Mouse (Mus musculus) cerebellum, adult 11-12 months (tissue): ENCODE data around the gene Myo1e.

ENCODE experiments used
- DNase-seq: peaks from one replicate; pipeline ENCODE4 v3.0.0; 2022

Myo1e gene

DNA sequence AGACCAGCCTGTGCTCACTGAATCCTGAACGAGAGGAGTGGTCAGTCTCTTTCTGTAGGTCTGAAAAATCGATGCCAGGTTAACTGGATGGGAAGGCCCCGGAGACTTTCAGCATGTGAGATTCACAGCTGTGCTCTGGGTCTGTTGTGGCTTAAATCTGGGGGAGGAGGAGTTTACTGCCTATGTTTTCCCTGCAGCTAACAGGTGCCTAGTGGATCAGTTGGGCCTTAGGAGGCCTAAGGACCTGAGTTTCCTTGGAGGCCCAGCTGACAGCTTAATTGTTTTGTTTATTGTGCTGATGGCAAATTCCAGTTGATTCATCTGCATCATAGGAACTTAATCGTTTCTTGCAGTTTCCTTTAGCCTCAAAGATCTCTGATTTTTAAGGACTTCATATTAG lies 16.0 kb downstream of the Myo1e start:
- no peak for DNase-seq

DNA sequence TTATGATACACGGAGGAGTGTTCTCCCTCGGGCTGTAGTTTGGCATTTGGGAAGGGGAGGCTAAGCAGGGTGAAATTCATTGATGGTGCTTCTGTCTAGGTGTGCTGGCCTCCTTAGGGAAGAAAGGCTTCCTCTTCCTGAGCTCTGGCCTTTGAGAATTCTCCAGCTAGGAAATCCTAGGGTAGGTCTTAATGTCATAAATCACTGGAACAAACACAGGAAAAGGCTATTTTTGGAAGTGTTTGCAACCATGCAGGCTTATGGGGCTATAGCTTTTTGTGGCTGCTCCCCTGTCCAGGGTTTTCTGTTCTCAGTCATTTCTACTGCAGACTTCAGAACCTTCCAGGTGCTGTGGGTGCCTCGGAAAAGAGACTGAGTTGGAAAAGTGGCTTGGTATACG lies 16.9 kb downstream of the Myo1e start:
- DNase-seq: no peak

DNA sequence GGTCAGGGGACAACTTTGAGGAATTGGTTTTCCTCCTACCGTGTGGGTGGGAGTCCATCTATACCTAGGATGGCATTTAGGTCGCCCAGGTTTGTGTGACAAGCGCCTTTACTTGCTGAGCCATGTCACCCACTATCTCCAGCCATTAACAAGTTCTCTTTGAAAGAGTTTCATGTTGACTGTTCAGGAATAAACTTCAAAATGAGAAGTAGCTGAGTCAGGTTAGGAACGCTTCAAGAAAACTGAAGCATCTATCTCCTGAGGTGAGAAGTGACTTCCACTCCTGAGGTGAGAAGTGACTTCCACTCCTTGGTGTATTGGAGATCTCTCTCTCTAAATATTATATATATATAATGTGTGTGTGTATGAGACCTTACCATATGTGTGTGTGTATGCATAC lies 19.2 kb downstream of the Myo1e start:
- no peak for DNase-seq

DNA sequence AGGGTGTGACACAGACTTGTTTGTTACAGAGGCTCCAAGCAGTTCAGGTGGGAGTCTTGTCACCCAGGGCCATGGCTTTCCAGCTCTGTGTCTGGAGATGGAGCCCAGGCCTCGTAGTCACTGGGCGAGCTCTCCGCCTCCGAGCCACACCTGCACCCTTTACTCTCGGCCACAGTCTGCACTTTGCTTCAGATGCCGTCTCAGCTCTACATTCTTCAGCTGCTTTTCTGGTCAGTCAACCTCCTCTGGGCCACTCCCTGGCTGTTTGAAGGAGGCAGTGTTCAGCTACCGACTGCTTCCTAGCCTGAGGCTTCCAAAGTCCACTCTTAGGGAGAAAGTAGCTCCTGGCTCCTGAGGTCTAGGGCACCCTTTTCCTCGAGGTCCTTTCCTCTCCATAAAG lies 22.7 kb downstream of the Myo1e start:
- no peak for DNase-seq

DNA sequence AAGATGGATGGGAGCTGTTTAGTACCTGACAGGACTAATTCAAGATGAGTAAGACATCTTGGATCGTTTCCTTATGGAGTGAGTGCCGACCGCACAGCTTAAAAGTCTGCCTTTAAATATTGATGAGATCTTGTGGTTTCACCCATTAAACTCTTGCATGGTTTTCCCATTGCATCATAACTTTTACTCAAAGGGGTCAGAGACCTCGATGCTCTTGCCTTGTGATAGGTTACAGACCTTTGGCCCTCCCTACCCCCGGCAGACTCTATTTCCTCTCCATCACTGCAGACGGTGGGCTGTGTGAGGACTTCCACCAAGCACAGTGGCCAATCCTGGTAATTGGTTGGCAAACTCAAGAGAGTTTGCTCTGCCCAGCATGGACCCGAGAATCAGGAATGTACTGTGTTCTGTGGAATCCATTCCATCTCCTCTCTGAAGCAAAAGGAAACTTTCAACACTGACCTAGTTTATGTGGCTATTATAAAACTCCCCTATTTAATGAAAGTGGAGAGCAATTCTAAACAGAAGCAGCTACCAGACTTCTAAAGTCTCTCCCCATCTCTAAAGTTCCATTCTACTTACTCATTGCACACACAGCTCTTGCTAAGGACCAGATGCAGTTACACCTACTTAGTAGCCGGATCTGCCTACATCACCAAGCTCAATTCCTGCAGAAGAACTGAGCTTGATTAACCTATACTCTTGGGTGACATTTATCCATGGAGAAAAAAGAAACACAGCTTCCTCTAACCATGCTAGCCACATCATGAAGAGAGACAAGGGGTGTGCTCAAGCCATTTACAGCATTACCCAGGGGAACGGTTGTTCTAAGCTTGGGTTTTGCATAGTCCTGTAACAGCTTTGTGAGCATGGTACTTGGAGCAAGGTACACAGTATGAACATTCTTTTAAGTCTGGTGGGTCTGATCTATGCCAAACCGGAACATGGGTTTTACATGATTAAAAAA lies 25.2 kb downstream of the Myo1e start:
- no peak for DNase-seq

DNA sequence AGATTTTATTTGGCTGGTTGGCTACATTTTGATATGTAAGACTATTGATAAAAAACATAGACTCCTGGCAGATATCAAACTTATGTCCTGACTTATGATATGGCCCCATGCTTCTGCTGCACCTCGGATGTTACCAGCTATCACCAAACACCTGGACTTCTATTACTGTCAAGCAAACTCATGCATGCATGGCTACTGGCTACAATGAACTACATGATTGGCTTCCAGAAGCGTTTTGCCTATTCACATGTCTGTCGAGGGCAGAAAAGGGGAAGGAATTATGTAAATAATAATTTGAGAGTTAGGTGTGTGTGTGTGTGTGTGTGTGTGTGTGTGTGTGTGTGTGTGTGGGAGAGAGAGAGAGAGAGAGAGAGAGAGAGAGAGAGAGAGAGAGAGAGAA lies 30.0 kb downstream of the Myo1e start:
- DNase-seq: no peak

DNA sequence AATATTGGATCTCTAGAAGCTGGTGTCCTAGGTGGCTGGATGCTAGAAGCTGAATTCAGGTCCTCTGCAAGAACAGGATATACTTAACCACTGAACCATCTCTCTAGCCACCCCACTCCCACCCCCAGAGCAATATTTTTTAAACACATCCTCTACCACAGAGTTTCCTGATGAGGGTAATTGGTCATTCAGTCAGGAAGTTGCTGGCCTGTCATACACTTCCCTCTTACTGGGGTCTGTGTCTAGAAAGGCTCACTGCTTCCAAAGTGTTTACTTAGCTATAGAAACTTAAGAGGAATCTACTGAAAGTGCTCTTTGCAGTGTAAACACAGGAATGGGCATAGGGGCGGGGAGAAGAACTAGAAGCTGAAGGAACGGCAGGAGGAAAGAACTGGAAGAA lies 30.4 kb downstream of the Myo1e start:
- DNase-seq: no peak

DNA sequence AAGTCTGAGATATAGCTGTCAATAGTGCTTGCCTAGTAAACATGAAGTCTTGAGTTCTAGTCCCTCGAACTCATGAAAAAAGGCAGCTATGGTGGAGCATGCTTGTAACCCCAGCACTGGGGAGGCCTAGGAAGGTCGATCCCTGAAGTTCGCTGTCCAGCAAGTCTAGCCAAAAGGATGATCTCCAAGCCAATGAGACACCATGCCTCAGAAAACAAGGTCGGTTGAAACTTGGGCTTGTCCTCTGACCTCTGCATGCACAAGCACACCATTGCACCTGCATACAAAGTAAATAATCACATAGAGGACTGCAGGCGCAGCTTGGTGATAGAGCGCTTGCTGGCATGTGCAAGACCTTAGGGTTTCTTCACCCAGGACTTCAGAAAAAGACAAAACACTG lies 31.2 kb downstream of the Myo1e start:
- DNase-seq: no peak

DNA sequence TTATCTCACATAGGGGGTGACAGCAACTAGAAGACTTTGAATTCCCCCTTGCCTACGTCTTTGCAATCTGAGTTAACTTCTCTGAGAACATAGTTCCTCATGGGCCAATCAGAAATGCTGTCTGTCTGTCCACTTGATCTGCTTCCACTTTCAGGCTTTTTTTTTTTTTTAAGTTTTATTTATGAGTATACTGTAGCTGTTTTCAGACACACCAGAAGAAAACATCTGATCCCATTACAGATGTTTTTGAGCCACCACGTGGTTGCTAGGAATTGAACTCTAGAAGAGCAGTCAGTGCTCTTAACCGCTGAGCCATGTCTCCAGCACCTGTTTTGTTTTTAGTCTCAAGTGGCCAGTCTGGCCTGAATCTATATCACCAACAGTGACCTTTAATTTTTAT lies 32.1 kb downstream of the Myo1e start:
- DNase-seq: no peak

DNA sequence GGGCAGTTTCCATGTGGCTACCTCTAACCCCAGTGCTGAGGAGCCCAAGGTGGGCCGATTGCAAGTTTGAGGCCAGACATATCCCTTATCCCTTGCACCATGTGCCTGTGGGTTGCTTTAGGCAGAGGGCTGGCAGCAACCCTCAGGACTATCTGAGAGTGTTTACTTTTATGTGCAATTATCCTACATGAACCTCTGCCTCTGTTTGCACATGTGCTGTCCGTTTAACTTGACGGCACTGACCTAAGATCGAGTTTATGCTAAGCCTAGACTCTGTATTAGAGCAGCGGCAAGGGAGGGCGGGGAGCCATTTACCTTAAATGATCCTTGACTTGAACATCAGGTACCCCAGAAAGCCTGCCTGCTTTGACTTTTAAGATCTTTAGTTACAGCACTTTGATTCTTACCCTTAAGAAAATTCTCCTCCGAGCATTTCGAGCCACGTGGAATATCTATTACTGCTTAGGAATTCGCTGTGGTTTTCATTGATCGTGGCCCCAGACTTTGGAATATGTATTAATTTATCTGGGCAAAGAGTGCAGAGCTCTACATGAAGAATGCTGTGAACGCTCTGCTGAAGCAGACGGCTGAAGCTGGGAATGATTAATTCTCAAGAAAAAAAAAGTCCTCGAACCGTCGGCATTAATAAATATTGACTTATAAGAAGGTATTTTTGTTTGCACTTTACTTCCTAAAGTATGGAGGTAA lies 33.7 kb downstream of the Myo1e start:
- no peak for DNase-seq

DNA sequence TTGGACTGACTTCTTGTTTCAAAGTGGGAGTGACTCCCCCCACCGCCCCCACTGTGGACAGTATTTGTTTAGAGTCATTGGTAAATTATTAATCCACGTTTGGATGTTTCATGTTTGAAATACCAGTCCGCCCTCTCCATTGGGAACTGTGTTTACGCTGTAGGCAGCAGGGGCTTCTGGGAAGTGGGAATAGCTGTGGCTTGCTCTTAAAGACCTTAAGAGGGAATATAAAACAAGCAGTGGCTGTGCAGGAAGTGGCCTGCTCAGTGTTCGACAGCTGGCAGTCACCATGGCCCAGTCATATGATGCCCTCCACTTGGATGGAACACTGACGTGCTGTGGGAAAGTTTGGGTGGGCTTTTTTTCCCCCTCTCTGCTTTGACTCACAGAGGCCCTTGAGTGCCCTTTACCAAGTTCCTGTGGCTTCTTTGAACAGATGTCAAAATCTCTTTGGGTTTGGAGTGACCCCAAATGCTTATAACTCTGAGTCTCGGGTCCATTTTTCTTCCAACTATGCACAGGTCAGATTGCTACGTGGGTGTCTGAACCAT lies 34.3 kb downstream of the Myo1e start:
- no peak for DNase-seq

DNA sequence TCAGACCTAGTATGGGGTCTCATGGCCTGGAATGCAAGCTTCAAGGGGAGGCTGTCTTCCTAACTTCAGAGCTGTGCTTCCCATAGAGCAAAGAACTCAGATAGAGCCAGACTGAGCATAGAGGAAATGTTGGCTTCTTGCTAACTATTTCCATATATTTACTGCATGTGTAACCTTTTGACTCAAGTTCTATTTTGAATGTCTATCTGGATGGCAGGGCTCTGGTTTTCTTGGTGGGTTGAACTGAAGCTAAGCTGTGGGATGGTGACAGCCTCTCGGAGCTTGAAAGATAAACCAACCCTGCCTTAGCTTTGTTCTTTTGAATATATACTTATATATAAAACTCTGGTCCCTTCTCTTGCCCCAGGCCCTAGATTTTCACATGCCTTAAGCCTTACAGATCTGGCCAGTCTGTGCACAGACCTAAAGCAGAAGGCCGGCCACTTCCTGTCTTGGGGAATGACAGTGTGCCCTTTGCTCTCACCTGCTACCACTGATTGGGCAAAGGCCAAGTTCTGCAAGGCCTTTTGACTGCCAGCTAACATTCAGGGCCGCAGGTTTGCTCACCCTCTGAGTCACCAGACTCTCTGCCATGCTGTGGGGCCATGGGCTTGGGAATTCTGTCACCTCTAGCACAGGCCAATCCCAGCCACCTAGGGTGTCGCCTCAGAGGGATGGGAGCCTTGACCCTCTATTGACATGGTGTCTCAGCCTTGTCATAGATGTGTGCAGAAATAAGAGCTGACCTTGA lies 35.1 kb downstream of the Myo1e start:
- no peak for DNase-seq

DNA sequence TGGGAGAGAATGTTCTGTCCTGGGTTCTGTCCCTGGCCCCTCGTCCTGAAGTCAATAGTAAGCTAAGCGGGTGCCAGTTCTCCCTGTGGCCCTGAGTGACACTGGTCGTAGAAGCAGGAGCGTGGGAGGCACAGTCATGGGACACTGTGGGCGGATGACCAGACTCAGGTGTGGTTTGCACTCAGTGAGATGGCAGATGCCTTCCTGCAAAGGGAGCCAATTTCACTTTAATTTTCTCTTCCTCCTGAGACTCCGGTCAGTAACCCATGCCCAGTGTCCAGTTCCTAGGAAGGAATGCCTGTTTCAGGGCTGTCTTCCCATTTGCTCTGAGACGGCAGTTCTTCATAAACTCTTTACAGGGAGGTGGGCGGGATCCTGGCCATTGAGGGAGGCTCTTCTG lies 36.1 kb downstream of the Myo1e start:
- no peak for DNase-seq

DNA sequence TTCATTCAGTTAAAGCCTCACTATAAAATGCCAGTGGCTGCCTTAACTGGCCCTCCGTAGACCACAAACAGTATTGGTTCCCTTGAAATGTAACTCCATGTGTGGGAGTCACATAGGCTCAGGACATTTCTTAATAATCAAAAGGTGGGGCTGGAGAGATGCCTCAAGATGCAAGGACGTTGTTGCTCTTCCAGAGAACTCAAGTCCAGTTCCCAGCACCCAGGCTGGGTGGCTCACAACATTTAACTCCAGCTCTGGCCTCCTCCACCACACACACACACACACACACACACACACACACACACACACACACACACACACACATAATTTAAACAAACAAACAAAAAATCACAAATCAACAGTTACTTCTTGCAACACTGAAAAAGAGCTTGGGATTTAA lies 36.6 kb downstream of the Myo1e start:
- no peak for DNase-seq

DNA sequence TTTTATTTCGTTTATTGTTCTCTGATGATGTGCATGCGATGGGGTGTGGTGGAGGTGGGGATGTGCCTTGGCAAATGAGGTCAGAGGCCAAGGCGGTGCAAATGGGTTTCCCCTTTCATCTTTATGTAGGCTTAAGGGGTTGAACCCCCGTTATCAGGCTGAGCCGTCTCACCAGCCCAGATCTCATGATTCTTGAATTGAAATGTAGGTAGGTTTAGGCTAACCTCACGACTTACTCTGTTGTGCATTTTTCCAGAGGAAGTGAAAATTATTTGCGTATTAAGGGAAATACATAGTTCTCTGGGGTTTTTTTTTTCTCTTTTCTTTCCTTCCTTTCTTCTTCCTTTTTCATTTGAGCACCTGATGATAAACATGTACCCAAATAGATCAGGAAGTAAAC lies 37.0 kb downstream of the Myo1e start:
- DNase-seq: no peak

DNA sequence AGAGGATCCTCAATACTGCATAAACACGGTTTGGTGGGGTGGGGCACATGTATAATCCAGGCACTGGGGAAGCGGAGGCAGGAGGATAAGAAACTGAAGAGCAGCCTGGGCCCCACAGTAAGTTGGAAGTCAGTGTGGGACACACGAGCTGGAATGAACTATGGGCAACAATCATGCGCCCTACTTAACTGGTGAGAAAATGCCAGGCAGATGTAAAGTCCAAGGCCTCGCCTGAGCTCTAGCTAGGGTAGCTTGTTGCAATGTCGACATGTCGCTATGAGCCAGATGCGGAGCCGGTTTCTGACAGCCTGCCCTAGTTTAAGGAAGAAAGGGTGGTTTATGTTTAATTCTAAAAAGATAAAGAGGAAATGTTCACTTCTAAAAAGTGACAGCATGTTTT lies 37.9 kb downstream of the Myo1e start:
- no peak for DNase-seq

DNA sequence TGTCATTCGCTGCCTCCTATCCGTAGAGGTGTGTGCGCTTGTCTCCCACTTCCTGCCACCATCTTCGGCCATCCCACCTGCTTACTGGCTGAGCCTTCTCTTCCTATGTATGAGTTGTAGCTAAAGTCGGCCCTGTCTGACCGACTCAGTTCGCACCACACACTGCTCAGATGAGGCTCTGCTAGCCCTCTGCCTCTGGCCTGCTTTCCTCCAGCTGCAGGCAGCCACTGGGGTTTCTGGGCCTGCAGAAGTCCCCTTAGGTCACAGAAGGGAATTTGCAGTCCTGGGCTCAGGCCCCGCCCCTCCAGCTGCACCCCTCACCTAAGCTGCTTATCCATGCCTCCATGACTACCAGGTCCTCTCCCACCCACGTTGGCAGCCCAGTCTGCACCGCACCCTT lies 39.3 kb downstream of the Myo1e start:
- DNase-seq: no peak

DNA sequence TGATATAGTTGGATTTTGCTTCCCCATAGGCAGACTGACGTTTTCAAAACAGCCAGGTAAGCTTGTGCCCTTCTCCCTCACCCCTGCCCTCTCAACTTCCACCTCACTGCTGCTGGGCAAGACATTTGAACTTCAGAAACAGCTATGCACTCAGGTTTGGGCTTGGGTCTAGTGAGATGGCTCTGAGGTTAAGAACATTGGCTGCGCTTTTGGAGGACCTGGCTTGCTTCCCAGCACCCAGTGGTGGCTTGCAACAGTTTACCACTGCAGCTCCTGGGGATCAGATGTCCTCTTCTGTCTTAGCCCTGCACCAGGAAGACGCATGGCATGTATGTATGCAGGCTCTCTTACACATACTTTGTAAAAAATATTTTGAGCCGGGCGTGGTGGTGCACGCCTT lies 40.9 kb downstream of the Myo1e start:
- no peak for DNase-seq

DNA sequence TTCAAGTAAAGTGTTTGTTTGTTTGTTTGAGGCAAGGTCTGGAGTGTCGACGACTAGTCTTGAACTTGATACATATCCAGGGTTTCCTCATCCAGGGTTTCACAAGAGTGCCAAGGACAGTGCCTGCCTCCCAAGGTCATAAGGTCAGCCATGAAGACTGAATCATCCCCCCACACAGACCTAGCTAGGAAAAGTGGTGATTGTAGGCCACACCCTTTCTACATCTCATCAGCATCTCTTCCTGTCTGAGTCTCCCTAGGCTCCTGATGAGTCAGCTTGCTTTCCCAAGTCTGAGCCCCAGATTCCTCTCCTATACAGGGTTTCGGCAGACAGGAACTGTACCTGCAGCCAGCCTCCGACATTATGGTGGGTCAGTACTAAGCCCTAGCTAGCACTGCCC lies 41.7 kb downstream of the Myo1e start:
- no peak for DNase-seq

DNA sequence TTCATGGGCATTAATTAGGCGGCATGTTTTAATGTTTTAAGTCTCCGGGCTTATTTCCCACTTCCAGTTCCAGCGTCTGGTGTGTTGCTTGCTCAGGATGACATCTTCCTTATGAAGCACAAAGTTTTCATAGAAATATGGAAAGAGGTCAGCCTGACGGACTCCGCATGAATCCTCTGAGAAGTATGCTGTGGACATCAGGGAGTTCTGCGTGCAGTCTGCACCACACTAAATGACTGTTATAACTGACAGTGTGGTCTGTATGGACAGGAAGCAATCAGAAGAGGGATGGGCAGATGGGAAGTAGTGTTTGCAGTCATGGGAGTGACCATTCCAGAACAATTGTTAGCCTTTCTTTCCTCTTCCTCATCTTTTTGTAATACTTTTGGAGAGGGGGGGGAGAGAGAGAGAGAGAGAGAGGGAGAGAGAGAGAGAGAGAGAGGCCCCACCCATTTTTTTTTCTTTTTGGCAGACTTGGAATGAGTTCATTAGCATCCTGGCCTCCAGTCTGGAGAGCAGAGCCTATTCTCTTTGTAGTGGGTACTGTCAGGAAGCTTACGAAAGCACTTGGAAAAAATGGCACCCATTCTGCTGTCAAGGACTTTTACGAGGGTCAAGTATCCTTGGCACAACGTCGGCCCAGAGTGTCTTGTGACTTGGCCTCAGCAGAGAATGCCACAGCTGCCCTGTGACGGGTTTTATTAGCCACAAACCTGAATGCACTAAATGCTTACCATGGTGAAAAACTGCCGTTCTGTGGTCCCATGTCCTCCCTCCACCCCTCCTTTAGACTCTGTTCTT lies 42.9 kb downstream of the Myo1e start:
- DNase-seq: no peak

DNA sequence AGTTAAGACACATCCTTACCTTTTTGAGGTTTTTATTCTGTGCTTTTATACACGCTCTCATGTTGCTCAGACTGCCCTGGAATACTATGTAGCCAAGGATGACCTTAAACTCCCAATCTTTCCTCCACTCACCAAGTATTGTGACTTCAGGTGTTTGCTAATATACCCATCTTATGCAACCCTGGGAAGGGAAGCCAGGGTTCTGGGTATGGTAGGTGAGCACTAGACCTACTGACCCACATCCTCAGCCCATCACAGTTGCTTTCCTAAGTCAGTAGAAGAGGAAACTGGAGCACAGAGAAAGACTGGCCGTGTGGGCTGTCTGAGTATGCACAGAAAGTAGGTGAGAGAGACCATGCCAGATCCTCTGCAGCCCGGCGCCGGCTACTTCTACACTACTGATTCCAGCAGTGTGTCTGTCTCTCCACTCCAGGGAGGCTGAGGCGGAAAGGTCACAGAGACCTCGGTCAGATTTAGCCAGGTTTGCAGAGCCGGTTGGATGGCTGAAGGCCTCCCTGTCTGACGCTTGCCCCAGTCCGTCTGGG lies 44.4 kb downstream of the Myo1e start:
- no peak for DNase-seq

DNA sequence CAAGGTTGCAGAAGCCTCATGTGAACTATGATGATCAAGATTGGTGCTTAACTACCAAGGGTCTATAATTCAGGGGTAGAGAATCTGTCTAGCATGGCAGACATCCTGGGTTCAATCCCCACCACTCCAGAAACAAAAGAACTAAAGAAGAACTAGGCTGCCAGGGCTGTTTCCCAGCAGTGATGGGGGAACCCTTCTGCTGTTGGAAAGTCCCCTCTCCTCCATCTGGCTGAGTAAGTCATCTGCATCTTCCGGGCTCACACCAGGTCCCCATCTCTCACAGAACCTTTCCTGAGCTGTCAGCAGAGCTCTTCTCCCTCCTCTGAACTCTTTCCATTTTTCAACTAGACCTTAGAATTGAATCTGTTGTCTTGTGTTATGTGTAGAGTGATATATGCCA lies 45.9 kb downstream of the Myo1e start:
- DNase-seq: no peak
